Mouse (Mus musculus) cerebellum, adult 18-20 months (tissue): ENCODE measurements around the gene Cse1l.

Experiments
- DNase-seq, 2 experiments: peaks; one replicate each; pipeline ENCODE4 v3.0.0; 2021

Cse1l gene

GRCm38 (mm10) chr2:166903719-166904282, 2.0 kb upstream of the Cse1l start:
- no peak for DNase-seq

- no peak for DNase-seq
These were observed 813 bp downstream of the Cse1l start for GRCm38 (mm10) chr2:166906523-166907182.

DNA sequence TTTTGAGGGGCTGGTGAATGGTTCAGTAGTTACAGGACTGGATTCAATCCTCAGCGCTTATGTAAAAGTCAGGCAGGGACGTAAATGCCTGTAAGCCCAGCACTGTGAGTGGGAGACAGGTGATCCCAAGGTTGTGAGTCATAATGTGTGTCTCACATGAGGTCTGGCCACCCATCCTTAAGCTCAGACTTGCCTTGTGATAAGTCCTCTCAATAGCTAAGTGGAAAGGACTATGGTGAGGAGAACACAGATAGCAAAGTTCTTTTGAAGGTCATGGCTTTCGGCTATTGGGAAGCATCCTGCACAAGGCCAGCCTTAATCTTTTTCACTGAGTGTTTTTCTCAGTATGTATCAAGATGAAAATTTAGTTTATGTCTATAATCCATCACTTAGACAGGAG, 3.9 kb downstream of the Cse1l start:
- DNase-seq, result no peak

- no peak for DNase-seq
These were observed 4.7 kb downstream of the Cse1l start for GRCm38 (mm10) chr2:166910536-166910935.

- DNase-seq, result no peak
These were observed 18.1 kb downstream of the Cse1l start for GRCm38 (mm10) chr2:166923971-166924370.

GRCm38 (mm10) chr2:166933943-166934342, 28.1 kb downstream of the Cse1l start:
- DNase-seq, result no peak

GRCm38 (mm10) chr2:166934416-166934815, 28.6 kb downstream of the Cse1l start:
- peak; percentile 19 to 22 for DNase-seq

DNA sequence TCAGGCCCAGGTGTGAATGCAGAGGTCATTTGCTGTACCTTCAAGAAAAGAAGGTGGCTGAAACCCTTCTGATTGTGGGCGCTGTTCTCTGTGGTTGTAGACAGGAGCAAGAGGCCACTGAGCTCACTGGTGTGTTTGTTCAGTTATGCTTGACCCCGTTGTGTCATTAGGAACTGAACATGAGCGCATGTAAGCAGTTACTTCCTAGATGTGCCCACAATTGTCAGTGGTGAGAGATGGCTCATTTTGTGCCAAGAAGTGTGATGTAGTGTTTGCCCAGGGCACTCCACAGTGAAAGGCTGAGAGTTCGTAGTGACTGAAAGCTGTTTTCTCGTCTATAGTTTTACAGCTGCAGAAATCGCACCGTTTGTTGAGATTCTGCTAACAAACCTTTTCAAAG, 29.7 kb downstream of the Cse1l start:
- no peak for DNase-seq

DNA sequence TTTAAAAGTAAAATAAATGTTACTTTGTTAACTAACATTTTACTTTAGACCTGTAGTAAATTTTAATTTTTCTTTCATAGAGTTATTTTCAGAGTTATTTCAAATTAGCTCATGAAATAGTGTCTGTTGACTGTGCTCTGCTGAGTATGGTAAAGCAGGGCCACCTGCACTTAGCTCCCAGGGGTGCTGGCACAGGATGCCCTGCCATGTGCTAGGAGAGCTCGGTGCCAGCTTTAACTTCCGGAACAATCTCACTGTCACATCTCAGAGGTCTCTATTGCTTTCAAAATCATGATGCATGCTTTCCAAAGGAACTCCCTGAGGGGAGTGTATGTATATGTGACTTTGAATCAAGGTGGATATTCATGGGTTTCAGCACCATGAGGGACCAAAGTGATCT, 30.3 kb downstream of the Cse1l start:
- DNase-seq, result peak; percentile 37 to 46

DNA sequence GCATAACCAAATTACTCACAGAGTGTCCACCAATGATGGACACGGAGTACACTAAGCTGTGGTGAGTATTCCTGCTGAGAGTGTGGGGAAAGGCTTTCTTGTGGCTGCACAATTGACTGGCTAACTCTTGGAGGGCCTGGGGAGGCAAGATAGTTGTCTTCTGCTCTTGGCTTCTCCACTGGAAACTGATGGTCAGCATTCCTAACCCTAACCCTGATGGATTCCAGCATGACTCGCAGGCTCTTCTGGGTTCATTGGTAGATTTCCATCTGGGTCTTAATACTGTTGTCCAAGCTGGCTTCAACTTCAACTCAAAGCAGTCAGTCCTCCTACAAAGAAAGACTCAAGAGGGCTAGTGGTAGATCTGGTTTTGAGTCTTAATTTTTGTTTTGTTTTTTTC, 37.3 kb downstream of the Cse1l start:
- no peak for DNase-seq

- no peak for DNase-seq
These were observed 38.5 kb downstream of the Cse1l start for GRCm38 (mm10) chr2:166944346-166944745.

GRCm38 (mm10) chr2:166945456-166945855, 39.6 kb downstream of the Cse1l start:
- DNase-seq, result no peak

GRCm38 (mm10) chr2:166948246-166948645, 42.4 kb downstream of the Cse1l start:
- no peak for DNase-seq

DNA sequence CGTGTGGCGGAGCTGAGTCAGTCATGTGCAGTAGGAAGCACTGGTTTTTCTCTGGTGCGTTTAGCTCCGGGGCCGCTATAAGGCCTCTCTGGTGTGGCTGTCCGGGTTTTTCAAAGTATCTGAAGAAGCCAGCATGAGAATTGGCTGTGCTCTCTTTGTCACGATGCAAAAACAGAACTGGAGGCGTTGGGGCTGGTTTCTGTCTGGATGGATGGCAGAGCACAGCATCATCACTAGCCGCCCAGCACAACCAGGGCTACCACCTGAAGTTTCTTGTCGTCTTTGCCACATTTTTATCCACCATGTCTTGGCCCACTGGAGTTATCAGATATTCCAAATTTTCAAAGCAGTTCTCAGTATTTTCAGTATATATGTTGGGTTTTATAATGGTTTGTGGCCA, 43.1 kb downstream of the Cse1l start:
- DNase-seq, result no peak

GRCm38 (mm10) chr2:166950853-166951648, 45.2 kb downstream of the Cse1l start:
- DNase-seq, result peak; percentile 43 to 60

- no peak for DNase-seq
These were observed 46.3 kb downstream of the Cse1l start for GRCm38 (mm10) chr2:166952151-166952550.

GRCm38 (mm10) chr2:166956805-166957204, 51.0 kb downstream of the Cse1l start:
- DNase-seq, result peak; percentile 76 to 77

DNA sequence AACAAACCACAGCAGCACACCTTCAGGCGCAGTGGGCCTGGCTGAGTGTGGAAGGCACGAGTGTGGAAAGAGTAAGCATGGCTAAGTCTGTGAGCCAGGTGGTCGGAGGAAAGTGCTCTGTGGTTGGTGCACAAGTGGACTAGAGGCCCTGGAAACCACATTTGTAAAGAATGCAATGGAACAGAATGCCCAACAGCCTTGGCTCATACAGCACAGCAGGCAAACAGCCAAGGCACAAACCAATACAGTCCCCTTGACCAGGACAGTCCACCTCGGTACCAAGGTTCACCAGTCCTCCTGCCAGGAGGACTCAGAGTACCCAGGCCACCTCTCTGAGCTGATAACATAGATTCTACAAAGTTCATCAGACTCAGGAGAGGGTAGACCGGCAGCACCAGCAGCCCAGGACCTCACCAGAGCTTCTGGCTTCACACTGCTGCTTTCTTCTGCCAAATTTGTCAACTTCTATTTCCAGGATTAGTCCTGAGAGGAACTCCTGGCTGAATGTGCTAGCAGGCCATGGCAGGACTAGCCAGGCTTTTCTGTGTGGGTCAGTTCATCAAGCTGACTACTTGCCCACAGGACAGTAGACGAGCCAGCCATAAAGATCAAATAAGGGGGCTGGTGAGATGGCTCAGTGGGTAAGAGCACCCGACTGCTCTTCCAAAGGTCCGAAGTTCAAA, 54.9 kb downstream of the Cse1l start:
- DNase-seq, result peak; percentile 45 to 46

DNA sequence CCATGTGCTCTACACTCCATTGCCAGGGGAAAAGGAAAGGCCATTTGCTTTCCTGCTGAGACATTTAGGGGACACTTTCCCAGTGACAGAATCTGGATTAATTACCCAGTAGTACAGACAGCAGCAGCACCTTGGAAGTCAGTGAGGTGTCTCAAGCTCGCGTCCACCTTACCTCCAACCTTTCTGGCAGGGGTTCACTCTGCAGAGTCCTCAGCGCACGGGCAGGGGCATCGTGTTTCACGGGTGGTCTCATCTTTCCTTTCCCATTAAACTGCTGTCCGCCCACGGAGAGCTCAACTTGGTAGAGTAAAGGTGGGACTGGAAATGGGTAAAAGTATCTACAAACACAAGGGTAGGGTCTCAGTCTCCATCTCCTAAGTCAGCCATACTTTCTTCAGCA, 57.4 kb downstream of the Cse1l start:
- no peak for DNase-seq

GRCm38 (mm10) chr2:166964773-166965172, 58.9 kb downstream of the Cse1l start:
- no peak for DNase-seq

- DNase-seq, result no peak
These were observed 67.3 kb downstream of the Cse1l start for GRCm38 (mm10) chr2:166973153-166973552.

DNA sequence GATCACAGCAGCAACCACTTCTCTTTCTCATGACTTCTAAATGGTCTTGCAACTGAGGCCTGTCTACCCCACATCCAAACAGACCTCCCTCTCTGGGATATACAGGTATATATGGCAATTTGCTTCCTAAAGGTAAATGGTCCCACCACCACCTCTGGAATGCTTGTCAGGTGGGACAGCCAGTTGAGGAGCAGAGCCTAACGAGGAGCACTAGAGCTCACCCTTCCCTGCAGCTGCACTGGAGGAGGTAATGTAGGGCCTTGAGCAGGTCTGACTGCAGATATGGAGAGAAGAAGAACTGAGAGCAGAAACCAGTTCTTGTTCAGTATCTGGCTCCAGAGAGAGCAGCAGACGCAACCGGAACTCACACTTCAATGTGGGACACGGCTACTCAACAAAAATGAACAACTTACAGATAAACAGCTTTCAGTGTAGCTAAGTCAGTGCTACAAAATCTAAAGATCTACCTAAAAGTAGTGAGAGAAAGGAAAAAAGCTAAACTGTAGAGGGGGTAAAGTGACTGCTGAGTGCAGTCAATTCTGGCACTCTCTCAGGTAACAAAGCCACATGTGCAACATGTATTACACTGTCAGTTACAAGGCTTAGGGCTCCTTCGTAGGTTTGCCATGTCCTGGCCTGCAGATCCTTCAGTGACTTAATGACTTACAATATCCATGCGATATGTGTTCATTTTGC, 68.5 kb downstream of the Cse1l start:
- DNase-seq, result no peak

DNA sequence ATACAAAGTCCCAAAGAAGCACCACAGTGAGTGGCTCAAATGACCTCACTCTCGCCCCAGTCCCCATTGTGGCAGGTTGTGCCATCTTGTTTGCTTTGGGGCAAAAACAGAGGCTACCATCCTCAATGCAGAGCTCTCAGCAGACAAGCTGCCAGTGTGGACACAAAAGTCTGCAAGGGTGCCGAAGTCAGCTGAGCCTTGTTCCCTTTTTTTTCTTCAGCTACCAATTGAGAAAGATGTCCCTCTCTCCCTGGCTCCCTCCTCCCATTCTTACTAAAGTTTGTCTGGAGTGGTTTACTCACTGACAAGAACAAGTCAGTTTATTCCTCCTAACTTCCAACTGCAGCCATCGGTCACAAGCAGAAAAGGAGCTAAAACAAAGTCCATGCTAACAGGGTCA, 70.5 kb downstream of the Cse1l start:
- no peak for DNase-seq
